Mouse (Mus musculus) hindbrain, postnatal 0 days (tissue): Measurements from ENCODE around the gene Sgip1. TPM values are rescaled to one million over a fixed set of nuclear protein-coding genes. Genes with fewer than 3 reads are reported as not detected.

Experiments used
- ATAC-seq: fragments of 200-750 bp; cut with Nextera tagmentation; 2 replicates; pipeline ENCODE4 v1.8.0; 2017; ENCODE audit warnings: mild to moderate bottlenecking, moderate TSS enrichment, moderate library complexity
- DNase-seq: peaks from one replicate; pipeline ENCODE4 v3.0.0-alpha.2; 2015; ENCODE audit warnings: low spot score
- H3K27ac ChIP-seq: fragments of 300-500 bp; sonication (generic); 2 replicates; pipeline ENCODE4 v1.5.1; 2014; ENCODE audit warnings: mild to moderate bottlenecking
- H3K27me3 ChIP-seq: fragments of 300-500 bp; sonication (generic); 2 replicates; pipeline ENCODE4 v1.6.1; 2014; ENCODE audit warnings: low read length, mixed read lengths; ENCODE audit not compliant: insufficient read depth
- H3K36me3 ChIP-seq: fragments of 300-500 bp; sonication (generic); 2 replicates; pipeline ENCODE4 v1.6.1; 2014; ENCODE audit warnings: low read length, mixed read lengths; ENCODE audit not compliant: insufficient read depth
- H3K4me1 ChIP-seq: fragments of 300-500 bp; sonication (generic); 2 replicates; pipeline ENCODE4 v1.6.1; 2014; ENCODE audit warnings: antibody characterized with exemption, low read length, mixed read lengths; ENCODE audit not compliant: insufficient read depth
- H3K4me2 ChIP-seq: fragments of 300-500 bp; sonication (generic); 2 replicates; pipeline ENCODE4 v1.6.1; 2014; ENCODE audit warnings: low read depth, mild to moderate bottlenecking, low read length, moderate library complexity, mixed read lengths
- H3K4me3 ChIP-seq: fragments of 300-500 bp; sonication (generic); 2 replicates; pipeline ENCODE4 v1.5.1; 2014; ENCODE audit warnings: low read length
- H3K9ac ChIP-seq: fragments of 300-500 bp; sonication (generic); replicated peaks from 2 replicates; pipeline ENCODE4 v1.6.1; 2014; ENCODE audit warnings: mild to moderate bottlenecking, low read length, moderate library complexity, mixed read lengths
- H3K9me3 ChIP-seq: fragments of 300-500 bp; sonication (generic); 2 replicates; pipeline ENCODE4 v1.6.1; 2016; ENCODE audit warnings: low read length, mixed read lengths
- CTCF ChIP-seq: IDR thresholded peaks from 2 replicates; pipeline ENCODE4 v1.5.1; 2016; ENCODE audit warnings: antibody characterized with exemption, control low read depth, low read depth
- WGBS: fragments of 180-500 bp; shearing (Covaris S2); extraction: QIAGEN DNeasy Blood & Tissue Kit; methylation state at CpG from one replicate; pipeline ENCODE4 v1.1.7; 2014; 5-methylcytosine and 5-hydroxymethylcytosine counted together
- polyA plus RNA-seq: library from polyadenylated mRNA; unstranded; fragments of >200 nt; fragmentation: Nextera tagmentation; extraction: Ambion mirVana; gene quantifications from 2 replicates; pipeline ENCODE4 v1.2.1, GENCODE M21; 2015
- total RNA-seq: library from RNA; depleted of rRNA; stranded (reverse); fragments of >200 nt; gene quantifications from 2 replicates; pipeline ENCODE4 v1.2.3, GENCODE M21; 2014

The Sgip1 gene
- total and polyA plus RNA-seq, 2 experiments from 2014 or later, result 34.6 to 62.0 TPM

DNA sequence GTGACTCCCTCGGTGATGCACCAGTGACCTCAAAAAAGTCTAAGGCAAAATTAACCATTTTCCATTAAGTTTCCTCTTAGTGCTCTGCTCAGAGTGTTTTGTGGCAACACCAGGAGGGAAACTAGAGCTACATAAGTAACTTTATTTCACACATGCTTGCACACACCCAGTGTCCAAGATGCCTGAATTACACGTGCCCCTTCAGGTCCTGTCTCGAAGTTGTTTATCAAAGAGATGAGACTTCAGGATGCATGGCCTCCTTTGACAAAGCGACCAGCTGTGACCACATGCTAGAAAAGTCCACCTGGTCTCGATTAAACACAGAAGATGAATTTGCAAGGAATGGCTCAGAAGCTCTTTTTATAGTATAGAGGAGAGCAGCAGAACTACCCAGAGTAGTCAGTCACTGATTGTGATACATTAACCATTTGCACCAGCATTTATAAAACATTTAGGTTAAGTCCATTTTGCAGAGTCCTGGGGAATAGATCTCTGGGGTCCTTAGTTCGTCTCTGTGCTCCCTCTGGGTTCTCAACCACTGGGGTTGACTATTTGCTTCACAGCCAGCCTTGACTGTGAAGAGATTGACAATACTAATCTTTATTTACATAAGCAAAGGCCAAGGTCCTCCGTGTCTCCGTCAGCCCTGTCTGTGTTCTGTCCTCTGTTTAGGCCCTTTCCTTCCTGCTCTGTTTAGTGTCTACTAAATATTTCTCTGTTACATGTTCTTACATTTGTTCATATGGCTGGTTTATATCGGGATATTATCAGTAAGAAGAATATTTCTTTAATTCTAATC, 70.1 kb downstream of the Sgip1 start:
- Histone ChIP-seq H3K27ac (no peak overlapping the region), H3K4me1 (no peaks in the 10 kb centered on the region), H3K36me3 (no peaks in the 10 kb centered on the region), H3K27me3 (no peaks in the 10 kb centered on the region), H3K9me3 (no peaks in the 10 kb centered on the region), H3K4me2 (no peak overlapping the region), H3K4me3 (no peak overlapping the region), H3K9ac (no peak overlapping the region)
- WGBS, result 54% methylated on average over 9 of the region's 9 CpGs
- no peak for ATAC-seq
- no peak for TF ChIP-seq CTCF
- DNase-seq, result no peak

DNA sequence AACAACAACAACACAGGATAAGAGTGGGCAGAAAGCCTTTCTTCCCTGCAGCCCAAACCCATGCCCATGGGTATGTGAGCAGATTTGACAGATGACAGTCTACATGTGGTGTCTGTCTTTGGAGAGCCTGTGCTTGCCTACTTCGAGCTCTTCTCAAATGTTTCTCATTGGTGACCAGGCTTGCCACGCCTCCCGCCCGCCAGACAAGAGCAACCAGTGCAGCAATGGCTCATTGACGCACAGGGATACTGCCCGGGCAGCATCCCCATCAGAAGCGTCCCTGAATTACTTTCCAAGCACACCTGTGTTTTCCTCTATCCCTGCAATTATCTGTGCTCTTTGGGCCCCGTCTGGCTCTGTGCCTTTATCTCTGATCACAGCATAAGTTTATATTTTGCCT, 72.2 kb downstream of the Sgip1 start:
- Histone ChIP-seq H3K4me2 (no peak overlapping the region), H3K9ac (no peak overlapping the region), H3K4me3 (no peak overlapping the region), H3K36me3 (no peaks in the 10 kb centered on the region), H3K9me3 (no peaks in the 10 kb centered on the region), H3K27ac (no peak overlapping the region), H3K27me3 (no peaks in the 10 kb centered on the region), H3K4me1 (no peaks in the 10 kb centered on the region)
- TF ChIP-seq CTCF, result no peak
- WGBS, result 86% methylated on average over 8 of the region's 8 CpGs
- no peak for ATAC-seq
- DNase-seq, result no peak

DNA sequence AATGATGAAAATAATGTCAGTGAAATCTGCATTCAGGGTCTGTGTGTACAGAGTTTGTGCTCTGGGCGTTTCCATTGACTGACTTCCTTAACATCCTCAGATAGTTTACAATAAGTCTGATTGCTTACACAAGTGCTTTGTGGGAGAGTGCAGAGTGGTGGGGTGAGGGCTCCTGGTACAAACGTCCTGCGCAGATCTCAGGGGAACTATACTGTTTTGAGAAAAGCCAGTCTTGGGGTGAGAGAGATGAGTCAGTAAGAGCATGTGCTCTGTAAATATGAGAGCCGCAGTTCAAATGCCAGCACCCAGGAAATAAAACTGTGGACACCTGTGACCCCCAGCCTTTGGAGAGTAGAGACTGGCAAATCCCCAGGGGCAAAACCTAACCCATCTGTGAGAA, 80.7 kb downstream of the Sgip1 start:
- H3K9me3 ChIP-seq, result no peaks in the 10 kb centered on the region
- H3K9ac ChIP-seq, result no peak overlapping the region
- TF ChIP-seq CTCF, result no peak
- H3K27me3 ChIP-seq, result no peaks in the 10 kb centered on the region
- 72% methylated on average over 4 of the region's 4 CpGs for WGBS
- H3K4me3 ChIP-seq, result no peak overlapping the region
- no peaks in the 10 kb centered on the region for H3K36me3 ChIP-seq
- no peaks in the 10 kb centered on the region for H3K4me1 ChIP-seq
- DNase-seq (no peak), ATAC-seq (no peak)
- H3K4me2 ChIP-seq, result no peak overlapping the region
- no peak overlapping the region for H3K27ac ChIP-seq

DNA sequence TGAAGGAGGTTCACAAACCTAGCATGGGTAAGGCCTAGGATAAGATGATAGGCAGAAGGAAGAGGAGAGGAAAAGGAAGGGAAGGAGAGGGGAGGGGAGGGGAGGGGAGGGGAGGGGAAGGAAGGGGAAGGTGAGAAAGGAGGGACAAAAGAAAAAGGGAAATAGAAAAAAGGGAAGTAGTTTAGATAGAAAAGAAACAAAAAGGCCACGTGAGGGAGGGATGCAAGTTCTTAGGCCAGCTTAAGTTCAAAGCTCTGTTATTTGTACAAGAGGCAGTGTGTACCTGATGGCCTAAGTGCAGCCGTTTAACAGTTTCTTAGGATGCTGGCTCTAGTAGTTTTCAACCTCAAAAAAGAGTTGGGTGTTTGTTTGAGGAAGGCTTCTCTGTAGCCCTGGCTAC, 83.4 kb downstream of the Sgip1 start:
- H3K4me1 ChIP-seq, result no peaks in the 10 kb centered on the region
- DNase-seq, result no peak
- no peak overlapping the region for H3K27ac ChIP-seq
- no peaks in the 10 kb centered on the region for H3K9me3 ChIP-seq
- H3K4me2 ChIP-seq, result no peak overlapping the region
- H3K36me3 ChIP-seq, result no peaks in the 10 kb centered on the region
- 72% methylated on average over 2 of the region's 2 CpGs for WGBS
- TF ChIP-seq CTCF, result no peak
- no peak overlapping the region for H3K9ac ChIP-seq
- ATAC-seq, result no peak
- no peaks in the 10 kb centered on the region for H3K27me3 ChIP-seq
- no peak overlapping the region for H3K4me3 ChIP-seq

DNA sequence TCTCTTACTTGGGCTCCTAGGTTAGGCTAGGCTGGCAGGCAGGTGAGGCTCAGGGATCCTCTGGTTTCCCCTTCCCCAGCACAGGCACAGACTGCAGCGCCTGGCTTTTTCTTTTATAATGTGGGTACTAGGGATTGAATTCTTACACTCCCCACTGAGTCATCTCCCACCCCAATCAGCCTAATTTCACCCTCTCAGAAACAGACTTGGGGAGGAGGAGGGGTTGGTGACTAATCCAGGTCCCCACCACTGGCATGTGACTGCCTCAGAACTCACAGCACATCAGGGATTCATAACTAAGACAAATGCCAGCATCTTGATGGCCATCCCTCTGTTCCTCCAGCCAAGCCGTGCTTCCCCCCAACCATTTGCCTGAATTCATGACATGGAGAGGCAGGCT, 85.1 kb downstream of the Sgip1 start:
- ATAC-seq (no peak), DNase-seq (no peak)
- Histone ChIP-seq H3K27me3 (no peaks in the 10 kb centered on the region), H3K9me3 (no peaks in the 10 kb centered on the region), H3K27ac (no peak overlapping the region), H3K4me3 (no peak overlapping the region), H3K9ac (no peak overlapping the region), H3K36me3 (no peaks in the 10 kb centered on the region), H3K4me2 (no peak overlapping the region), H3K4me1 (no peaks in the 10 kb centered on the region)
- TF ChIP-seq CTCF, result no peak
- 74% methylated on average over 2 of the region's 2 CpGs for WGBS

DNA sequence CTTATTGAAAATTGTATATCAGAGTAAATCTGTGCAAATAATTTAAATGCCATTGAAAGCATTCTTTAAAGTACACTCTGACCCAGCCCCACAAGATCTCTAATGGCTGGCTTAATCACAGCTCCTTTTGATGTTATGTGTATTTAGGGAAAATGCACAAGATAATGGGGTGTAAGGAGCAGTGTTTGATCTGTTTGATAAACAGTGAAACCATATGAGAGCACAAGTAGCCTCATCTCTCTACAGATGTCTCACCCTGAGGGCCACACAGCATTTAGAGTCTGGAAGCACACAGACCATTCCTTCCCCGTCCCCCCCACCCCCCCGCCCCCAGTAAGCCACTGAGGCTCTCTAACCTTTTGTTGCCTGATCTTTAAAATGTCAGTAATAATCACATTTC, 87.4 kb downstream of the Sgip1 start:
- ATAC-seq (no peak), DNase-seq (no peak)
- Histone ChIP-seq H3K27me3 (no peaks in the 10 kb centered on the region), H3K4me2 (no peak overlapping the region), H3K36me3 (no peaks in the 10 kb centered on the region), H3K4me3 (no peak overlapping the region), H3K27ac (no peak overlapping the region), H3K4me1 (no peaks in the 10 kb centered on the region), H3K9ac (no peak overlapping the region), H3K9me3 (no peaks in the 10 kb centered on the region)
- no peak for TF ChIP-seq CTCF
- 95% methylated on average over 2 of the region's 2 CpGs for WGBS

DNA sequence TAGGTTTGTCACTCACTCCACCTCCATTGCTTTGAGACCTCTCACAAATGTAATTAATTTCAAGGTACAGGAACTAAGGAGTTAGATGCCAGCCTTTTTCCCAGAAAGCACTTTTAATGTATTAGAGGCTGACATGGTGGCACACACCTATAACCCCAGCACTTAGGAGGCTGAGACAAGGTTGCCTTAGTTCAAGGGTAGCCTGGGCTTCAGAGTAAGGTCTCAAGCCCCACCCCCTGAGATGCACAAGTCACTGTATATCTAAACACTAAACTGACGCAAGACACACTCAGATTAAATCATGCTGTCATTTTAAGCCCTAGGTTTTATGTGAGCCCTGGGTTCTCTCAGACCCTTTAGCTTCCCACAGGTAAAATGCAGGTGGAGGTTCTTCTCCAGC, 92.1 kb downstream of the Sgip1 start:
- no peak for ATAC-seq
- no peak overlapping the region for H3K4me3 ChIP-seq
- no peak overlapping the region for H3K27ac ChIP-seq
- no peak overlapping the region for H3K9ac ChIP-seq
- no peaks in the 10 kb centered on the region for H3K9me3 ChIP-seq
- H3K4me2 ChIP-seq, result no peak overlapping the region
- H3K4me1 ChIP-seq, result no peaks in the 10 kb centered on the region
- 81% methylated on average over 1 of the region's 1 CpGs for WGBS
- no peak for DNase-seq
- no peaks in the 10 kb centered on the region for H3K36me3 ChIP-seq
- no peaks in the 10 kb centered on the region for H3K27me3 ChIP-seq
- TF ChIP-seq CTCF, result no peak
